Mouse (Mus musculus) v-Abl transformed pro-B cells (cell line): ENCODE data around the gene Hpn.

Experiments
- in situ Hi-C, 2 experiments: fragments of 400-800 bp; cut with MboI; formaldehyde crosslinking; loops; one replicate each; pipeline ENCODE4 v1.15.1; 2025; ENCODE audit not compliant: unreplicated experiment in 2 of 2

Gene Hpn

GRCm38 (mm10) chr7:31144886-31145285 is 29.8 kb upstream of the Hpn start:
- in situ Hi-C loops, result no loop called here

DNA sequence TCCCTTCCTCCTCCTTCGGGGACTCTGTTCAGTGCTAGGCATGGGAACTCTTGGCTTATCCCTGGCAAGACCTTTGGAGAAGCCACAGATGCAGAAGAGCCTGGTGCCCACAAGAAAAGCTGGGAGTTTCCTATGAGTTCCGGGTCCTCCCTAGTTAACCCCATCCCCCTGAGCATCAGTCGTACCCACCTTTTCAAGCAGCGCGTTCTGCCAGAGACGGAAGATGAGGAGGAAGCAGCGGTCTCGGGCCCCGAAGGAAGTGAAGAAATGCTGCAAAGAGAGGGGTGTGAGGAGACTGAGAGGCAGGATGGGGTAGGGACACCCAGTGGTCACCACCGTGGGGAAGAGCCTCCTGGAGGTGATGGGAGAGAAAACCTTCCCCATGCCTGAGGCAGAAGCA is 25.9 kb upstream of the Hpn start:
- in situ Hi-C loops, result no loop called here

GRCm38 (mm10) chr7:31140302-31140701 is 25.2 kb upstream of the Hpn start:
- in situ Hi-C loops, result no loop called here

GRCm38 (mm10) chr7:31139765-31140164 is 24.7 kb upstream of the Hpn start:
- in situ Hi-C loops, result no loop called here

- in situ Hi-C loops, result no loop called here
Measured at GRCm38 (mm10) chr7:31135717-31136116, 20.6 kb upstream of the Hpn start.

DNA sequence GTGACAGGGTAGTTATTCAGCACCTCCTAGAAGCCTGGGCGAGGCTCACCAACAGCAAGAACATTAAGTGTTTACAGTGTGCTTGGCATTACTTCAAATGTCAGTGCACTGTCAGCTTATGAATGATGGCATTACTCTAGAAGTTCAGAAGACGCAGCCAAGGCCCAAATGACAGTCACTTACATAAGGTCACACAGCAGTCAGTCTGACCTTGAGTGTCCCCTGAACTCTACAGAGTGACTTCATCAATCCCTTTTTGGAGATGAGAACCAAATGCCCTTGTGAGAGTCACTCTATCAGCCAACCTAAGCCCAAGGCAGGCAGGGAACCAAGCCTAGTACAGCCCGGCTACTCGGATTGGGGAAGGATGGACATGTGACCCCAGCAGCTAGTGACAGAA is 16.8 kb upstream of the Hpn start:
- in situ Hi-C loops, result loop anchor here (5.0 kb wide), 1 partner anchor 45 kb away; no protein-coding TSS in a partner anchor

DNA sequence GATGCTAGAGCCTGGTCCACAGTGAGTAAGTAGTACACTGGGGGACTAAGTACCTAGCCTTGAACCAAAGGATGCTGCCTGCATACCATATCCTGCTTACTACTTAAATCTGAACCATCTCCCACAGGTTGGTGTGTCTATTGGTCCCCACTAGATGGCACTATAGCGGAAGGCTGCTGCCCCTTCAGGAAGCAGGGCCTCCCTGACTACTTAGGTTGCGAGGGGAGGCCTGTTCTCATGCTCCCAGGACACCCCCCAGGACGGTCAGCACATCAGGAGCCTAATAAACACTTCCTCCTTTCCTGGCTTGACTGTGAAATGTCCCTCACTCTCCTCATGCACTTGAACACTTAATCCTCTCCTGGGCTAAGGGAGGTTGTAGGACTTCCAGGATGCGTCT is 15.8 kb upstream of the Hpn start:
- in situ Hi-C loops, result loop anchor here (5.0 kb wide), 1 partner anchor 46 kb away; no protein-coding TSS in a partner anchor

- in situ Hi-C loops, result loop anchor here (5.0 kb wide), 1 partner anchor 47 kb away; no protein-coding TSS in a partner anchor
Measured at GRCm38 (mm10) chr7:31130197-31130596, 15.1 kb upstream of the Hpn start.

DNA sequence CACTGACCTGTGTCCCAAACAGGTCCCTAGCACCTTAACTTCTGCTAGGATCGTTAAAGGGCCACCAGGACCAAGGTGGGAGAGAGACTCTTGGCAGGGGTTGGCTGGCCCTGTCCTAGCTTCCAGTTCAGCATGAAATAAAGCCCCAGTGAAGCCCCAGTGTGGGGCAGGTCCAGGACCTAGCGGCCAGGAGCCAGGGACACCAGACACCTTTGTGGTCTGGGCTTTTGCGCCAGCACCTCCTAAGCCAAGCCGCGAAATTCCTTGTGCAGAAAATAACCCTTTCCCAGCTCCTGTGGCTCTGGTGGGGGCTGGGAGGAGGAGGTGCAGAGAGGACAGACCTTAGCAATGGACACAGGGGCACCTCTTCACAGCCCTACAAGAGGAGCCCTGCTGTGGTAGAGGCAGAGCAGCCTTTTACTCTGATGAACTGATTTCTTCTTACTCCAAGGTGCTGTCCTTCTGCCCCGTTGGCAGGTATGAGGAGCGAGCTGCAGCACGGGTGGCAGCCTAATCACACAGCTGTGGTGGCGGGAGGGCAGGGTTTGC is 13.1 kb upstream of the Hpn start:
- in situ Hi-C loops, result no loop called here

- in situ Hi-C loops, result no loop called here
Measured at GRCm38 (mm10) chr7:31126851-31127724, 12.0 kb upstream of the Hpn start, which contains the start of gene Scn1b. Gene Scn1b (minus strand): TSS chr7:31127003.

- in situ Hi-C loops, result no loop called here
Measured at GRCm38 (mm10) chr7:31126211-31126751, 11.2 kb upstream of the Hpn start.

GRCm38 (mm10) chr7:31125116-31125515 is 10.0 kb upstream of the Hpn start:
- in situ Hi-C loops, result no loop called here

GRCm38 (mm10) chr7:31124381-31124780 is 9.3 kb upstream of the Hpn start:
- in situ Hi-C loops, result no loop called here

- in situ Hi-C loops, result no loop called here
Measured at GRCm38 (mm10) chr7:31123697-31124096, 8.6 kb upstream of the Hpn start.

- in situ Hi-C loops, result no loop called here
Measured at GRCm38 (mm10) chr7:31122641-31123631, 7.8 kb upstream of the Hpn start.

DNA sequence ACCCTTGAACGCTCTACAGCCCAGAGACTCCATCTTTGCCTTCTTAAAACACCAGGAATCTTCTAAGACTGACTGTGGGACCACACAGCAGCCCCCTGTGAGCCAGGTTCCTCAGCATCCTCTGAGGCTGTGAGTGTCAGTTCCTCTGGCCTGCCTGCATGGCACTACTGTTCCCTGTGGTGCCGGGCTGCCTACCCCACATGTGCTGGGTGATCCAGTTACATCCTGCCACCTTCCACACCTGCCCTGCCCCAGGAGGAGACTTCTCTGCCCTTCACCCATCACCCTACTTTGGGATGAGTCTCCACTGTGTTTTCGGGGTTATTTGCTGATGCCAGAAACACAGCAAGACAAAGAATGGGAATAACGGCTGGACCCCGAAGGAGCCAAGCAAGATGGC is 4.5 kb upstream of the Hpn start:
- in situ Hi-C loops, result no loop called here

DNA sequence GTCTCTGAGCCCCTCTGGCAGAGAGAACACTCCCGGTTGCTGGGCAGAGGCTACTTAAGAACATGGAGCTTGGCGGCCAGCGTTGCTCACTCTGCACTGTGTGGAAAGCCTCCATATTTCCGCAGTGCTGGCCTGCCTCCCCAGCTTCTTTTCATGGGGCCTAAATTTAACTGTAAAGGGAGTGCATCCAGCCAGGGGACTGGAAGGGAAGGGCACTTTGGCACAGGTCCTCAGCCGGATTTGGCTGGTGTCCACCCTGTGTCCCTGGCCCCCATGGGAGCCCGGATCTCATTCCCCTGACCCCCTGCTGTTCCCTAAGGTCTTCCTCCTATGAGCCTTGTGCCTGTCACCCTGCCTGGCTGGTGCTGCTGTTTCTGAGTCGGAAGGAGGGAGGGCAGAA is 3.4 kb upstream of the Hpn start:
- in situ Hi-C loops, result no loop called here

- in situ Hi-C loops, result no loop called here
Measured at GRCm38 (mm10) chr7:31117465-31117864, 2.4 kb upstream of the Hpn start.

DNA sequence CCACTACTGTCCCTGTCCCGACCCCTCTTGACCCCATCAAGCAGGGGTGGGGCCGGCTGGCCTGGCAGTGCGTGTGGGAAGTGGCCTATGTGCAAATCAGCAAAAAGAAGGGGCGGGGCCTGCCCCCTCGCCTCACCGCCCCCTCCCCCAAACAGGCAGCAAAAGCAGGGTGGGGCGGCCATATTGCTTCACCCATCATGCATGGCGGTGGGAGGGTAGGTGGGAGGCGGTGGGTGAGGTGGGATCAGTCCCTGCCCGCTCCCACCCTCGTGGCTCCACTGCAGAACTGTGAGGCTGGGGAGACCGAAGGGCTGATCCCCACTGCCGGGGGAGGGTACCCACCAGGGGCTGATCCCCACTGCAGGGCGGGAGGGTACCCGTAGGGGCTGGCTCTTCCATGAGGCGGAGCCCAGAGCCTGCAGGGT is 1.6 kb upstream of the Hpn start:
- in situ Hi-C loops, result no loop called here

- in situ Hi-C loops, result no loop called here
Measured at GRCm38 (mm10) chr7:31115587-31116043, 525 bp upstream of the Hpn start.
